Mouse (Mus musculus) stomach, postnatal 0 days (tissue): ENCODE data around the gene Snrpc.

Experiments used
- CTCF ChIP-seq: IDR thresholded peaks from 2 replicates; pipeline ENCODE4 v1.5.1; 2016; ENCODE audit warnings: antibody characterized with exemption, low read depth, mild to moderate bottlenecking, moderate library complexity
- EP300 ChIP-seq: optimal IDR thresholded peaks from 2 replicates; pipeline ENCODE3; 2016; ENCODE audit warnings: antibody characterized with exemption

- TF ChIP-seq EP300 (no peak), CTCF (no peak)
Observed at GRCm38 (mm10) chr17:27791556-27791955, 46.4 kb upstream of the Snrpc start.
